22 mouse cellular contexts compared by ENCODE assay signal in genomic region chr14:79594069-79594468, GRCm38 (mm10).
"Had no signal": no experiment of that assay in that cellular context is flagged by ENCODE, and none has a peak within 500 bp of the region (broad histone marks: within the 10 kb centered on the region; RNA-seq: fewer than 3 reads in every experiment).

No protein-coding gene starts in this region.

- H3K4me2 ChIP-seq: limb, embryonic 13.5 days; liver, embryonic 12.5 days; liver, embryonic 15.5 days; lung, embryonic 15.5 days; midbrain, embryonic 11.5 days; neural tube, embryonic 12.5 days; neural tube, embryonic 15.5 days; stomach, embryonic 15.5 days had no signal

- H3K27ac ChIP-seq: kidney, postnatal 0 days; layer of hippocampus, adult 2 months; limb, embryonic 10.5 days; limb, embryonic 13.5 days; liver, embryonic 12.5 days; liver, embryonic 15.5 days; lung, embryonic 15.5 days; neural tube, embryonic 12.5 days; neural tube, embryonic 15.5 days; stomach, embryonic 15.5 days had no signal

- H3K27me3 ChIP-seq: limb, embryonic 13.5 days; liver, embryonic 12.5 days; liver, embryonic 15.5 days; lung, embryonic 15.5 days; neural tube, embryonic 12.5 days; neural tube, embryonic 15.5 days; stomach, embryonic 15.5 days had no signal

- DNase-seq: kidney, postnatal 25 days; layer of hippocampus, adult 9-11 months; liver; lung, adult 18-20 months; lung, postnatal 14 days; lung, postnatal 4 days; midbrain, embryonic 14.5 days; retina, postnatal 1 day; right cerebral cortex, postnatal 25 days; spleen, adult 18-20 months; thymus, postnatal 25 days had no signal

- ATAC-seq: liver, embryonic 12.5 days had no signal

- H3K4me3 ChIP-seq: layer of hippocampus, adult 2 months; limb, embryonic 10.5 days; limb, embryonic 13.5 days; liver, embryonic 12.5 days; liver, embryonic 15.5 days; lung, embryonic 15.5 days; neural tube, embryonic 12.5 days; neural tube, embryonic 15.5 days; stomach, embryonic 15.5 days had no signal

- H3K9ac ChIP-seq: limb, embryonic 13.5 days; liver, embryonic 12.5 days; liver, embryonic 15.5 days; lung, embryonic 15.5 days; neural tube, embryonic 12.5 days; neural tube, embryonic 15.5 days; stomach, embryonic 15.5 days had no signal

- H3K4me1 ChIP-seq: stomach, embryonic 15.5 days had no signal

- H3K9me3 ChIP-seq: limb, embryonic 10.5 days; limb, embryonic 13.5 days; liver, embryonic 12.5 days; liver, embryonic 15.5 days; lung, embryonic 15.5 days; neural tube, embryonic 12.5 days; neural tube, embryonic 15.5 days; stomach, embryonic 15.5 days had no signal
